Mouse (Mus musculus) intestine, embryonic 16.5 days (tissue): ENCODE measurements around the gene Jag2. TPM values are rescaled to one million over a fixed set of nuclear protein-coding genes. Genes with fewer than 3 reads are reported as not detected.

Experiments
- ATAC-seq: fragments of 200-750 bp; cut with Nextera tagmentation; 2 replicates; pipeline ENCODE4 v1.8.0; 2017; ENCODE audit warnings: moderate TSS enrichment, moderate library complexity
- H3K27ac ChIP-seq: fragments of 300-500 bp; sonication (generic); 2 replicates; pipeline ENCODE4 v1.5.1; 2014; ENCODE audit warnings: mild to moderate bottlenecking, low read length
- H3K27me3 ChIP-seq: fragments of 300-500 bp; sonication (generic); replicated peaks from 2 replicates; pipeline ENCODE4 v1.6.1; 2014; ENCODE audit warnings: low read length, control low read depth, mixed read lengths; ENCODE audit not compliant: control insufficient read depth, insufficient read depth
- H3K36me3 ChIP-seq: fragments of 300-500 bp; sonication (generic); 2 replicates; pipeline ENCODE4 v1.6.1; 2014; ENCODE audit warnings: low read length, control low read depth; ENCODE audit not compliant: control insufficient read depth, insufficient read depth
- H3K4me1 ChIP-seq: fragments of 300-500 bp; sonication (generic); 2 replicates; pipeline ENCODE4 v1.6.1; 2014; ENCODE audit warnings: low read length, control low read depth, mixed read lengths; ENCODE audit not compliant: control insufficient read depth, insufficient read depth
- H3K4me2 ChIP-seq: fragments of 300-500 bp; sonication (generic); 2 replicates; pipeline ENCODE4 v1.6.1; 2014; ENCODE audit warnings: low read depth, low read length, control low read depth
- H3K4me3 ChIP-seq: fragments of 300-500 bp; sonication (generic); 2 replicates; pipeline ENCODE4 v1.5.1; 2014; ENCODE audit warnings: mild to moderate bottlenecking, low read length
- H3K9ac ChIP-seq: fragments of 300-500 bp; sonication (generic); 2 replicates; pipeline ENCODE4 v1.6.1; 2014; ENCODE audit warnings: low read depth, low read length
- H3K9me3 ChIP-seq: fragments of 300-500 bp; sonication (generic); 2 replicates; pipeline ENCODE4 v1.6.1; 2016; ENCODE audit warnings: low read length, control low read depth; ENCODE audit not compliant: control insufficient read depth
- WGBS: fragments of 180-500 bp; shearing (Covaris S2); extraction: QIAGEN DNeasy Blood & Tissue Kit; methylation state at CpG from one replicate; pipeline ENCODE4 v1.1.7; 2014; 5-methylcytosine and 5-hydroxymethylcytosine counted together
- polyA plus RNA-seq: library from polyadenylated mRNA; unstranded; fragments of >200 nt; fragmentation: Nextera tagmentation; extraction: Ambion mirVana; gene quantifications from 2 replicates; pipeline ENCODE4 v1.2.1, GENCODE M21; 2015

Gene Jag2
- polyA plus RNA-seq, 1 experiment from 2014 or later = 2.2 TPM

DNA sequence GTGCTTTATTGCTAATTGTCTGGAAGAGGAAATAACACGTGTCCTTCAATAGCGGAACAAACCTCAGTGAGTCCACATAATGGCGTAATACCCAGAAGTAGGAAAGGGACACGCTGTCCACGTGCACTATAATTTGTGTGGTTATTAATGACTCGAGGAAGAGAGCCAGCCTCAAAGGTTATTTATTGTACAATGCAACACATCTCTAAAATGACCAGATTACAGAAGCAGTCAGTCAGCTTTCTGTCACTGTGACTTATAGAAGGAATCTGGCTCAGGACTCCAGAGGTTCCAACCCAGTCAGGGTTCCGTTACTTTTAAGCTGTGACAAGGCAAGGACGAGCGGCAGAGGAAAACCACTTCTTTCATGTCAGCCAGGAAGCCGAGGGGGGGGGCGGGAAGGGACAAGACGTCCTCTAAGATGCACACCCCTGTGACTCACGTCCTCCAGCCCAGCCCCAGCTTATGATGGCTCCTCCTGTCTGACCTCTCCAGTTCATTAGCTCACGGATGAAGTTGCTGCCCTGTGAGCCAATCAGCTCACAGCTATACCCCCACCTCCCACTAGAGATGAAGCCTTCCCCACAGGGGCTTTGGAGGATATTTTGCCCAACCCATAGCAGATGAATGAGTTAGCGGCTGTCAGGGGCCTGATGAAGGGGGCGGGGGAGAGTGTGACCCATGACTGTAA lies 31.9 kb downstream of the Jag2 start:
- no peak overlapping the region for H3K4me3 ChIP-seq

DNA sequence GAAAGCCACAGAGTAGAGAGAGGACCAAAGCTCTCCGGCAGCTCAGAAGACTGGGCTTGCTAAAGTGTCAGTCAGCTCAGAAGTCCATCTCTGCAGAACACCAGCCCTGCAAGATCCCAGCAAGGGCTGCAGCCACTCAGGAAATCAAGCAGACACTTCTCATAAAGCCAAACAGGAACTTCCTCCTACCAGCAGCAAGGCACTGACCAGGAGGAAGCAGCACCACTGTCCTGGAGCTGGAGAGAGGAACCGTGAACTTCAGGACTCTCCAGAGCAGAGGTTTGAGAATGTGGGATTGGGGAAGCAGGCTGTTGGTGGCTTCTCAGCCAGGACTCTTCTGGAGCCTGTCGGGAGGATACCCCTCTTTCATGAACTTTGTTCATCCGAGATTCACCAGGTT lies 34.6 kb downstream of the Jag2 start:
- no peak overlapping the region for H3K9ac ChIP-seq
- H3K4me3 ChIP-seq = no peak overlapping the region
- ATAC-seq = no peak
- no peaks in the 10 kb centered on the region for H3K36me3 ChIP-seq
- peaks cover 4% of the 10 kb centered on the region; the same call in 1 of the 2 replicates for H3K4me1 ChIP-seq
- WGBS = 53% methylated on average over 4 of the region's 4 CpGs
- no peaks in the 10 kb centered on the region for H3K9me3 ChIP-seq
- no peak overlapping the region for H3K4me2 ChIP-seq
- H3K27ac ChIP-seq = 0 out of 2 replicates have a peak overlapping the region, but pooled peaks have one; percentile 8
- H3K27me3 ChIP-seq = no peaks in the 10 kb centered on the region

More for the DNA sequence above, 31.9 kb downstream of the Jag2 start:
- WGBS = 31% methylated on average over 16 of the region's 16 CpGs
- Histone ChIP-seq H3K27me3 (no peaks in the 10 kb centered on the region), H3K4me1 (peaks cover 4% of the 10 kb centered on the region; the same call in 1 of the 2 replicates), H3K27ac (no peak overlapping the region), H3K9ac (no peak overlapping the region), H3K9me3 (no peaks in the 10 kb centered on the region), H3K4me2 (no peak overlapping the region), H3K36me3 (no peaks in the 10 kb centered on the region)
- ATAC-seq = peak; percentile 83

DNA sequence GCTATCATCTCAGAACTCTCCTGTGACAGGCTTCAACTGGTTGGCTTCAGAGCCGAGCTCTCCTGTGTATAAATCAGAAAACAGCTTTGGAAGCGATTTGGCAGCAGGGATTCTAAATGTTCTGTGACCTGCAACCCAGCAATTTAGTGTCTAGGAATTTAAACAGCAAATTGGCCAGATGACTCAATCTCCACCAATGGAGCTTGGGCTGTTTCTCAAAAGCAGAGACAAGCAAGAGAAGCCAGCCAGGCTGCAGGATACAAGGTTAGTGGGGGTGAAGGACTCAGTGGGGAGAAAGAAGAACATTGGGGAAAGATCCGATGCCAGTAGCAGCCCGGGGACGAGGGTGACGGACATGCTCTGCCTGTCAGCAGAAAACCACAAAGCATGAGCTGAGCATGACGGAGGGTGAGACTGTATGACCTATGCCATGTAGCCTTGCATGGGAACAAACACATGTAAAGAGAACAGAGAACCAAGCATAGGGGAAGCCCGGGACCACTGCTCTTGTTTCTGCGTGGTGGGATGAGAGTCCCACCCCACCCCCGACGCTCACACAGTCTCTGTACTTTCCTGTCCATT lies 35.2 kb downstream of the Jag2 start:
- no peak overlapping the region for H3K4me3 ChIP-seq
- no peaks in the 10 kb centered on the region for H3K36me3 ChIP-seq
- 56% methylated on average over 11 of the region's 11 CpGs for WGBS
- no peaks in the 10 kb centered on the region for H3K9me3 ChIP-seq
- ATAC-seq = no peak
- H3K4me2 ChIP-seq = no peak overlapping the region
- 0 out of 2 replicates have a peak overlapping the region, but pooled peaks have one; percentile 8 for H3K27ac ChIP-seq
- H3K9ac ChIP-seq = no peak overlapping the region
- no peaks in the 10 kb centered on the region for H3K27me3 ChIP-seq
- peaks cover 4% of the 10 kb centered on the region; the same call in 1 of the 2 replicates for H3K4me1 ChIP-seq

DNA sequence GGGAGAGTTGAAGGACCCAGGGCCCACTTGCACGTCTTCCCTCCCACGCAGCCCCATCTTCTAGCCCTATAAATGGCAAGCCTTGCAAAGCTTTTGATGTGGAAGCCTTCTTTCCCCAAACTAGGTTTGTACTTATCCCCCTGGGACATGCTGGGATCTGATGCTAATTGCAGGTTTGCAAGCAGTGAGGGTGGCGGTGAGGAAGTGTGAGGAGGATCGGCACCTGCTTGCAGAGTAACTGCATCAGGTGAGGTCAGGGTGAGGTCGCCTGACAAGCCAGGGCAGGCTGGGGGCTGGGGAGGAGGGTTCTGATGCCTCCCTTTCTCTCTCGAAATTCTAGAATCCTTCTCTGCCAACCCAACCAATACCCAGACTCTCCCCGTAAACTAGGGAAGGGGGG lies 44.1 kb downstream of the Jag2 start:
- Histone ChIP-seq H3K36me3 (no peaks in the 10 kb centered on the region), H3K27ac (no peak overlapping the region), H3K4me1 (no peaks in the 10 kb centered on the region), H3K4me2 (no peak overlapping the region), H3K9ac (no peak overlapping the region), H3K4me3 (no peak overlapping the region), H3K27me3 (no peaks in the 10 kb centered on the region), H3K9me3 (0 out of 2 replicates have a peak, but pooled peaks cover 2% of the 10 kb centered on the region)
- WGBS = 43% methylated on average over 6 of the region's 7 CpGs
- no peak for ATAC-seq

DNA sequence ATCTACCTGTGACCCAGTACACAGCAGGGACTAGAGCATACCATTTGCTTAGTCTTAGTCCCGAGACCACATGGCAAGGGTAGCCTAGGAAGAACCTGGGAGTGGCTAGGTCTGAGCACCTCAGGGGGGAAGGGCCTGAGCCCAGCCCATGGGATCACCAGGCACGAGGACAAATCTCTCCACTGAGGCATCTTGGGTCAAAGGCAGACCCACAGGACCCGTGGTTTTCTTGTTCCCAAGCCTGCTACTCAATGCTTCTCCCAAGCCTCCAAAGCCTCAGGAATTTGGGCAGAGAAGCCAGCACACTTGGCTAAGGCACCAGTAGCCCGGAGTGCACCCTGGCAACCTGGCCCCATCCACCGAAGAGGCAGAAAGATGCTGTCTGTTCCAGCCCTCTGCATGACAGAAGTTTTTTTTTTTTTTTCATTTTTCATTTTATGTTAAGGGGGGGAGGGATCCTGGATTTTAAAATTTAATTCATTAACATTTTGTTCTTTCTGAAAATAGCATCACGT lies 48.2 kb downstream of the Jag2 start:
- Histone ChIP-seq H3K27ac (no peak overlapping the region), H3K4me3 (no peak overlapping the region), H3K4me2 (no peak overlapping the region), H3K9me3 (no peaks in the 10 kb centered on the region), H3K36me3 (no peaks in the 10 kb centered on the region), H3K27me3 (peaks cover 18% of the 10 kb centered on the region), H3K9ac (no peak overlapping the region), H3K4me1 (peaks cover 20% of the 10 kb centered on the region)
- 73% methylated on average over 6 of the region's 6 CpGs for WGBS
- no peak for ATAC-seq

DNA sequence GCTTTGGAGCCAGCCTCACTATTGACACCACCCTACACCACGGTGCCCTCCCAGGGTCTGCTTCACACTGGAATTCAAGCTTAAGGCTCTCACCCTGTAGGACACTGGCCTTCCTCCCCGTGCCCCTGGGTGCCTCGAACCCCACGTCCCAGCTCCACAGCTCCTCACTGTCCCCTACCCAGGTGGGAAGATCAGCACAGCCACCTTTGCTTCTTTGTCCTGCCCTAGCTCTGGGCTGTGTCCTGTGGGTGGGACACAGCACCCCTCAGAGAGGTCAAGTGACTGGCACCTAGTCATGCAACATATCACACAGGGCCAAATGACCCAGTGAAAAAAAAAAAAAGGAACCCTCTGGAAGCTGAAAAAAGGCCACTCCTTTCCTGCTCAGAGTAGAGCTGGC lies 48.9 kb downstream of the Jag2 start:
- WGBS = 82% methylated on average over 4 of the region's 4 CpGs
- no peaks in the 10 kb centered on the region for H3K9me3 ChIP-seq
- H3K4me1 ChIP-seq = peaks cover 27% of the 10 kb centered on the region
- H3K9ac ChIP-seq = no peak overlapping the region
- no peaks in the 10 kb centered on the region for H3K36me3 ChIP-seq
- no peak for ATAC-seq
- no peak overlapping the region for H3K4me3 ChIP-seq
- no peak overlapping the region for H3K27ac ChIP-seq
- no peak overlapping the region for H3K4me2 ChIP-seq
- H3K27me3 ChIP-seq = peaks cover 25% of the 10 kb centered on the region

DNA sequence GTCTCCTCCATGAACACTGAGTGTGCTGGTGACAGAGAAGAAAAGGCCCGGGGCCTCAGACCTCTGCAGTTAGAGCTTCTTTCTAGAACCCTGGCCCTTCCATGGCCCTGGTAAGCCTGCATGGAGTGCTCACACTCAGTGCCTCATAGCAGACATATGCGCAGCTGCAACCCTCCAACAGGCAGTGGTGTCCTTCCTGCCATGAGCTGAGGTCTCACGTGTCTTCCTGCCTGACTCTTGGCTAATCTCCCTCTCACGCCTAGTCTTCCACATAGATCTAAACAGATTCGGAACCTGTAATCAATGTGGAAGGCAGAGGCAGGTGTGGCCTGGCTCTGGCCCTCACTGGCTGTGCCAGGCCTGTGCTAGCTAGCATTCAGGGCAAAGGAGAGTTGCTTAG lies 49.8 kb downstream of the Jag2 start:
- peaks cover 32% of the 10 kb centered on the region for H3K27me3 ChIP-seq
- H3K4me1 ChIP-seq = peaks cover 27% of the 10 kb centered on the region
- H3K9me3 ChIP-seq = no peaks in the 10 kb centered on the region
- H3K4me2 ChIP-seq = no peak overlapping the region
- ATAC-seq = no peak
- no peak overlapping the region for H3K27ac ChIP-seq
- no peaks in the 10 kb centered on the region for H3K36me3 ChIP-seq
- WGBS = 79% methylated on average over 5 of the region's 5 CpGs
- no peak overlapping the region for H3K4me3 ChIP-seq
- no peak overlapping the region for H3K9ac ChIP-seq

DNA sequence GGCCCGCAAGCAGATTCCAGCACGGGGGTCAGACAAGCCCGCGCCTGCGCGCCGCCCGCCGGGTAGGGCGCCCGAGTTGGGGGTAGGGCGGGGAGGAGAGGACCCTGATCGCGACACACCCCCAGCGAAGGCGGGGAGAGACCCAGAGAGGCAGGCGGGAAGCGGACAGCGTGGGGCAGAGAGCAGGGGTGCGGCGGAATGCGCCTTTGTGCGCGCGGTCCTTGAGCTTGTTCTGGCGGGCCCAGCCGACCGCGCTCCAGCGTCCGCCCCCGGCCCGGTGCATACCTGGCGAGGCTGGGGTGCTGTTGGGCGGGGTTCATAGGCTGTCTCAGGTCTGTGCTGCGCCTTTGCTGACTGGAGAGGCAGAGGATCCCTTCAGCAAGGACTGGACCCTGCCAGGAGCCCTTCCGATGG lies 52.0 kb downstream of the Jag2 start:
- H3K9me3 ChIP-seq = no peaks in the 10 kb centered on the region
- peaks cover 42% of the 10 kb centered on the region for H3K27me3 ChIP-seq
- peak overlapping the region; percentile 68 for H3K9ac ChIP-seq
- peaks cover 31% of the 10 kb centered on the region for H3K4me1 ChIP-seq
- under 1% methylated on average over 36 of the region's 37 CpGs for WGBS
- H3K36me3 ChIP-seq = no peaks in the 10 kb centered on the region
- H3K4me2 ChIP-seq = peak overlapping the region; percentile 92
- H3K27ac ChIP-seq = no peak overlapping the region
- peak; percentile 66 for ATAC-seq
- peak overlapping the region; percentile 51 for H3K4me3 ChIP-seq

DNA sequence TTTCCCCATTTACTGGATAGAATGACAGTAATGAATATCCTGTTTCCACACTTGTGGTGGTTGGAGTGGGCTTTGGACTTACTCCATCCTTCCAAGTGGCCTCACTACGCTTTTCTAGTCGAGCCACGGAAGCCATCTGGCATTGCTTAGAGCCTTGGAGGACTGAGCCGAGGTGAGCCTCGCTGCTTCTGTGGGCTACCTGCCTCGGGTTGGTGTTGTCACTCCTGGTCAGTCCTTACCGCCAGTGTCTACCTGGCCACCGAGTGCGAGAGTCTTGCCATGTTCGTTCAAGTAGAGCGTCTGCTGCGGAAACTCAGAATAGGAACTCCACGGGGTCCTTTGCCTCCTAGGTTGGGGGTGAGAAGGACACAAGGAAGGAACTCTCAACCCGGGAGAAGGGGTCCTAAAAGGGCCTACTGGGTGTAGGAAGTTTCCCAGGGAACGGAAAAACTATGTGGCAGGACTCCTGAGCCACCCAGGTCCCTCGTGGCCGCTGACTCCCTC lies 52.5 kb downstream of the Jag2 start:
- H3K4me3 ChIP-seq = peak overlapping the region; percentile 51
- H3K27ac ChIP-seq = no peak overlapping the region
- H3K27me3 ChIP-seq = peaks cover 43% of the 10 kb centered on the region
- no peaks in the 10 kb centered on the region for H3K36me3 ChIP-seq
- 7% methylated on average over 17 of the region's 17 CpGs for WGBS
- H3K9ac ChIP-seq = peak overlapping the region; percentile 68
- peaks cover 31% of the 10 kb centered on the region for H3K4me1 ChIP-seq
- peak overlapping the region; percentile 92 for H3K4me2 ChIP-seq
- ATAC-seq = 0 out of 2 replicates have a peak, but pooled peaks have one; percentile 6
- no peaks in the 10 kb centered on the region for H3K9me3 ChIP-seq
